Mouse (Mus musculus): ENCODE measurements at regions not wholly inside any gene's neighbourhood (a gene's known extent, or its start where the extent isn't known, plus 50 kb on each side); places are given as distances from the start of the nearest gene placed in this dataset.

DNA sequence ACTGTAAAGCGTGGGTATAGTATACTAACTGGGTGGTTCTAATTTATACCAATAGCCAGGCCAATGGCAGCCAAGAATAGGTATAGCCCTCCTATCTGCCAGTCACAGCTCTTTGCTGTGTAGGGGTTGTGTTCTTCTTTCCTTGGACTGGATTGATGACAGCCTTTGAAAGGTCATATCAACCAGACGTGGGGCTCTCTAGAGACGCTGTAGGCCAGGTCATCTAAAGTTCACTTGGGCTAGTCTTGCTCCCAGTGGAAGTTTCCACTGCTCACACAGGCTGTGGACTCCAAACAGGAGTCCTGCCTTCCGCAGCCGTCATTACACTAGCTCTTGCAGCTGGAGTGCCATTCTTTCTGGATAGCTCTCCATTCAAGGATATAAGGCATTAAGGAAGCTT, 220.3 kb downstream of the Gja1 start:
- TF ChIP-seq POLR2A (IDR thresholded peaks at IDR 0.05; ENCODE audit: borderline replicate concordance, insufficient read depth, low read length): no peak
- no peak for TF ChIP-seq CTCF (IDR thresholded peaks at IDR 0.05; ENCODE audit: borderline replicate concordance, insufficient read depth, low read depth, low read length)

Measured in cerebellum, adult 2 months (tissue).